Mouse (Mus musculus) gastrocnemius, postnatal 36 days (tissue): ENCODE data around the gene Dleu7. TPM values are rescaled to one million over a fixed set of nuclear protein-coding genes. Genes with fewer than 3 reads are reported as not detected.

ENCODE experiments used
- total RNA-seq, 2 experiments: library from RNA; stranded (reverse); gene quantifications; 2 replicates each; pipeline ENCODE4 v1.2.3; 2021

The Dleu7 gene
- total RNA-seq, 2 experiments from 2014 or later = not detected

Other genes with a start within 250 kb of the Dleu7 start
- gene Rnaseh2b, start 458 bp downstream of the Dleu7 start, total RNA-seq = 1 to 10 TPM; 4.5 to 5.3 TPM
- not detected for gene Gucy1b2, start 163.2 kb upstream of the Dleu7 start, total RNA-seq